Mouse (Mus musculus) naive thymus-derived CD4-positive, alpha-beta T cell, adult 2 months (primary cell): ENCODE results near the gene 2010111I01Rik.
"Not testable (repeated sequence)": the region's sequence is repeated elsewhere in the genome, so short reads cannot be mapped to it uniquely, and the experiment has no call there.

Source experiments
- DNase-seq: peaks from one replicate; pipeline ENCODE4 v3.0.0-alpha.2; 2011; ENCODE audit warnings: low read depth

The 2010111I01Rik gene

DNA sequence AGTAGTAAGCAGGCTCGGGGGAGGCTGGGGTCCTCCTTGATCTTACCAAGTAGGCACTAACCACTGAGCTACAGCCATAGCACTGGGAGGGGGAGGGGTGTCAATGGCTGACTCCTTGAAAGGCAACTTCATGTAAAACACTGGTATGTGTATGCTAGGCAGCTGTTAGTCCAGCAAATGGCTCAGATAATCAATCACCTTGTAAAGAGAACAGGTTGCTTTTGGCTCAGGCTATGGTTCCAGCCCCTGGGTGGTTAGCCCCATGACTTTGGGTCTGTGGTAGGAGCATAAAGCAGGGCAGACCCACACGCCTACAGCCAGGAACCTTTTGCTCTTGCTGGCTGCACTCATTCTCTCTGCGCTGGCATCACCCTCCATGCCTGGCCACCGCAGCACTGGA, 325.4 kb downstream of the 2010111I01Rik start:
- DNase-seq, result no peak

DNA sequence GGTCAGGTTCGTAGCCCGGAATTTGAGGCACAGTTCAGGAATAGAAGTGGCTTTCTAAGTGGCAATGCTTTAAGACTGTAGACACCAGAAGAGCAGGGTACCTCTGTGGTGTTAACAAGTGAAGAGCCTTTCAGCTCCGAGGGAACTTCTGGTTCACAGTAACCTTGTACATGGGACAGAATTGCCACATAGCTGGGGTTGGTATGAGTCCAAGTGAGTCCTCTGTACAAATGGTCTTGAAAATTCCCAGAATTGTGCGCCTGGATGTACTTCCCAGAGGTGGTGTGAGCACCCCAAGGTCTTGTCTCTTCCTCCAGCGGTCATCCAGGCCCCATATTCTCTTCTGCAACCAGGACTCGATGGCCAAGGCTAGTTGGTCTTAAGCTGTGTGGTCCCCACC, 326.3 kb downstream of the 2010111I01Rik start:
- DNase-seq, result no peak

GRCm38 (mm10) chr13:63293647-63294046, 329.0 kb downstream of the 2010111I01Rik start:
- DNase-seq, result no peak

DNA sequence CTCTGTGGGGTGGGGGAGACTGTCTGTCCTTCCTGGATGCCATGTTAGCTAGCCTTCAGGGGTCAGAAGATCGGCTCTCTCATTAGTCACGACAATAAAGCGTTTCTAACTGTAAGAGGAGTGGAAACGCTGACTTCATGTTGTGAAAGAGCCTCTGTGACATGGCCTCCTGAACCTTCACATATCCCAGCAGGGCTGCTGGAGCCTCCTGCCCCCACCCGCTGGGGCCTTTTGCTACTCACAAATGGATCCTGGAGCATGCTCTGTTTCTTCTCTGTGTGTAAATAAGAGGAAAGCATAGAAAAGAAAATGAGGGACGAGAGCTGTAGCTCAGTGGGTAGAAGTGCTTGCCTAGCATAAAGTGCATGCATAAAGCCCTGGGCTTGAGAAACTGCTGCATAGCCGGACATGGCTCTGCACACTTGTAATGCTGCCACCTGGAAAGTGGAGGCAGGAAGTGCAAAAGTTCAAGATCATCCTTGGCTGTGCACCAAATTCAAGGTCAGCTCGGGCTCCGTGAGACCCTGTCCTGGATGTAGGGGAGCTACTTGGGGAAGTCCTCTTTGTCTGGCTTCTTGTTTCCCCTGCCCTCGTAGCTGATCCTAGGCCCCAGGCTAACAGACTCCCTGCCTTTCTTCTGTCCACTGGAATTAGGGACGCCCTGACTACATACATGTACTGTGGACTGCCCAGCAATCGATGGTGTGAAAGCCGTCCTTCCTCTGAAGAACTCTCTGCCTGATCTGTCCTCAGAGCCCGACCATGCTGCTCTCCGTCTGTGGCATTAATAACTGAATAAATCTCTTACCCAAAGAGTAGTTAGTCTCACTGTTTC, 329.9 kb downstream of the 2010111I01Rik start:
- DNase-seq, result no peak

GRCm38 (mm10) chr13:63296300-63296699, 331.6 kb downstream of the 2010111I01Rik start:
- DNase-seq, result no peak

GRCm38 (mm10) chr13:63297003-63297402, 332.3 kb downstream of the 2010111I01Rik start:
- no peak for DNase-seq

DNA sequence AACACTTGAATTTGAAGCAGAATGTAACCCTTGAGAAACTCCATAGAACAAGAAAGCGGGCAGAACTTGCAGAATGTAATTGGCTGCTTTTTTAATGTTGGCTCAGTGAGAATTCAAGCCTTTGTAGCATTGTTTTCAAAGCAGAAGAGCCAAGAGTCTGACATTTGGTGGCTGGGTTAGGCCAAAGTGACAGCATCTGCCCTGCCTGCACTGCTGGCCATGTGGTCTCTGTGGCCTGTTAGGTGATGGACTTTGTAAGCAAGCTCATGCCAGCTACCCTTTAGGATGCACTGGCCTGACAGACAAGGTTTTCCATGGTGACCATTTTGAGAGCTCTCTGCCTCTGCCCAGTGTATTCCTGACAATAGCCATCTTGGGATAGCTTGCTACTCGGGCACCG, 333.2 kb downstream of the 2010111I01Rik start:
- no peak for DNase-seq

GRCm38 (mm10) chr13:63298931-63299330, 334.2 kb downstream of the 2010111I01Rik start:
- no peak for DNase-seq

DNA sequence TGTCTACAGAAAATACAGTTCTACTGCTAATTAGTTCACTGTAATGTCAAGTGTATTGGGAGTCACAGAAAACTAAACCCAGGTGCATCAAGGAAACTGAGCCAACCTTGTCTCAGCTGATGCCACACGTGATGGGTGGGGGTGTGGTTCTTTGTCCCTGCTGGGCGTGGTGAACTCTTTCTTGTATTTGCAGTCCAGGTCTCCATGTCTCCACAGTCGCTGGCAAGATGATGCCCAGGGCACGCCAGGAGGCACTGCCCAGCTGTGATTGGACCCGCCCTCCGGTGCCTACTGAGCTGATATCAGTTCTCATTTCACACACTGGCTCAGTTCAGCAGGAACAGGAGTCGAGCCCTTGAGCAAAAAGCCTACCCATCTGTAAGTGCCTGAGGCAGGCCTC, 336.2 kb downstream of the 2010111I01Rik start:
- no peak for DNase-seq

GRCm38 (mm10) chr13:63301764-63302209, 337.1 kb downstream of the 2010111I01Rik start:
- no peak for DNase-seq

DNA sequence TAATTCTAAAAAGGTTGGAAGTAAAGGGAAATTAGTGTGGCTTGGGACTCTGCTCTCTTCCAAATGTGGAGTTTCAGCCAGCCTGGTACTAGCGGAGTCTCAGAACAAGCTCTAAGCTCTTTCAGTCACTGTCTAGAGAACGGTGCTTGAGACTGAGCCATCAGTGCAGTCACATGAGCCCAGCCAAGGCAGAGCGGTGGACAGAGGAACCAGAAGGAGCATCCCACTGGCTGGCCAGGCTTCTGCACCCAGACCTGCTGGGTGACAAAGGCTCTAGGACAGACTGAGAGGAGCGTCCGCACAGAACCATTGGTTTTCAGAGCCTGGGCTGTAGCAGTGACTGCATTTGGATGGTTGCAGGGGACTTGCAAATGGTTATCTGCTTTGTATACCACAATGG, 337.7 kb downstream of the 2010111I01Rik start:
- DNase-seq, result no peak

GRCm38 (mm10) chr13:63304124-63304792, 339.6 kb downstream of the 2010111I01Rik start:
- DNase-seq, result no peak

DNA sequence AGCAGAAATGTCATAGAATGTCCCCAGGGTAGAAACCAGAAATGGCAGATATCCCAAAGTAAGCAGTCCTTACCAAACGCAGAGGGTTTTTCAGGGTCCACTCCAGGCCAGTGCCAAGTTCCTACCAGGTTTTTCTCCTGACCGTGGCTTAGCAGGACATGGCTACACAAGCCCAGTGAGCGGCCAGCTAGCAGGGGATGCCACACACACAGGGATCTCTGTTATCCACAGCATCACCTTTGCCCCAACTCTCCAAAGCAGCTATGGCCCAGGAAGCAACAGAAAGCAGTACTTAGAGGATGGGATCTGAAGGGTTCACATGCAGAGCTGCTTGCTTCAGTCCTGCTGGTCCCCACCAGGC, 340.1 kb downstream of the 2010111I01Rik start:
- no peak for DNase-seq

DNA sequence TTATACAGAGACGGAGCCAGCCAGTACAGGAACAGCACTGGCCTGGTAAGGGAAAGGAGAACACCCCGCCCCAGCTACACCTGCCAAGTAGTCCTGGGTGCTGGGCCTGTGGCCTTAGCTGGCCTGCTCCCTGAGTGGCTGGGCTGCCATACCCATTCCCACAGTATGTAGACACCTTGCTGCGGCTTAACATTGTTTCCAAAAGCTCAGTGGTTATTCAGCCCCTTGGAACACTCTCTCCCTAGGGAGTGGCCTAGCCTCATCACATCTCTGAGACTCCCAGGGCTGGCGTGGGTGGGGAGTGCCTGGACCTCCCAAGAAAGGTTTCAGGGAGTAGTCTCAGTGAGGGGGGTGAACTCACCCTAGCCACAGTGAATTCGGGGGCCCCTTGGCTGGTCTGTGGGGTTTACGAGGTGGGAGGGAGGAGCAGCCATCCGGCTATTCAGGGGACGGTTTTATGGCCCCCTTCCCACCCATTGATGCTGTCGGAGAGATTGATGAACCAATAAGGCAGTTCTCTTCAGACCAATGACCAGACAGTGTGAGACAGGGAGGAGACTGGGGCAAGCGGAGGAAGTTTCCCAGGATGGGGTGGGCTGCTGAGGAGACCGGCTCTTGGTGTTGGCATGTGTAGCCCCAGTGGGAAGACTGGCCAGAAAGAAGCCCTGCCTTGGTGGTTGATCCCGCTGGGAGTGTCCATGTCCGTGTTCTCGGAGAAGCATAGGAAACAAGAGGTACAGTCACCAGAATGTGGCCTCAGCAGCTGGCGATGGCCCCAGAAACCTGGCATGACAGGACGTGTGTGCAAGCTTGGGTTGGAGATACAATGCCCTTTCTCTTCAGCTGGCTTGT, 340.7 kb downstream of the 2010111I01Rik start:
- DNase-seq, result no peak

GRCm38 (mm10) chr13:63306768-63307167, 342.1 kb downstream of the 2010111I01Rik start:
- no peak for DNase-seq

GRCm38 (mm10) chr13:63309563-63309962, 344.9 kb downstream of the 2010111I01Rik start:
- no peak for DNase-seq

- DNase-seq, result no peak
These were observed 346.5 kb downstream of the 2010111I01Rik start for GRCm38 (mm10) chr13:63311156-63311555.

DNA sequence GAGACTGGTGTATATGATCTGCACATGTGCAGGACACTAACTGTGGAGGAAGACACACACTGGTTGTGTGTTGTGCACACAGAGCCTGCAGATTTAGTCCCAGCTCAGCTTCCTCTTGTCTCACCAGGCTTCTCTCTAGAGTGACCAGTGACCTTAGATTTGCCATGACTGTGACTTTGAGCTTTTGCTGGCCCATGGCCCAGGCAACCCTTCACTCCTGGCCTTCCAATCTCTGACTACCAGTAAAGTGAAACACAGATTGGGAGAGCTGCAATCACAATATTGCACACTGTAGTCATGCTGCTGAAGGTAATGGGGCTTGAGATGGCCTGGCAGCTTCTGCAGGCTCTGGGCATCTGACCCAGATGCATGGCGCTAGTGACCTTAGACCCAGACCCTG, 348.6 kb downstream of the 2010111I01Rik start:
- DNase-seq, result no peak

DNA sequence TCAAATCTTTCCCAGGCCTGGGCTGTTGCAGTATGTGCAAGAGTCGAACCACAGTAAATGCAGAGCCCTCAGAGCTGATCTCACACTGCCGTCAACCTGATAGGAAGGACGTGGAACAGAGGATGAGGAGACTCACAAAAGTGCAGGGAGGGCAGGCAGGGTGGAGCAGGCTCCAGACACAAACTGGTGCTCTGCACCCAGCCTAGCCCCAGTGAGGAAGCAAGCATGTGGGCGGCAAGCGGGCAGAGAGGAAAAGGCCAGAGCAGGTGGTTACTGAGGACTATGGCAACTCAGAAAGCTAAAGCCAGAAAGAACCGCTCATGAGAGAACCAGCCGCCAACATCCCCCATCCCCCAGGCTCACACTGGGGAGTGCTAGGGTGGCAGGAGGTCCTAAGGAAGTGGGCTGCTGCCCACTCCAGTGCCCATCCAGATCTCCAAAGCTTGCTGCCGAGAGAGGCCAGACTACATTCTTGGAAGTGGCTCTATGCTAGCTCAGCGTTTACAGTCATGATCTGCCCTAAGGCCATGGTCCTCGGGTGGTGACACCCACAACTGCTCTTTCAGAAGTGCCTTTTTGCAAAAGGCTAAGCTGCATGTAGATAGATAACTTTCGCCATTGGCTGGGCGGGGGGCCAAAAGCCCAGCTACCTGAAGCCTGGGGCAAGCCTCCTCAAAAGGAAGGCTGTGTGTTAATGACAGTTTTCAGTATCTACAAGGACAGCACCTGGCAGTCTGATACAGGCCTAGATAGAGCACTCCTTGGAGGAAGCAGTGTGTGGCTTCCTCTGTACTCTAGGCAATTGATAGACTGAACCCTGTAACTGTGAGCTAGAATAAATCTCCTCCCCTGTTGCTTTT, 349.3 kb downstream of the 2010111I01Rik start:
- DNase-seq, result no peak

DNA sequence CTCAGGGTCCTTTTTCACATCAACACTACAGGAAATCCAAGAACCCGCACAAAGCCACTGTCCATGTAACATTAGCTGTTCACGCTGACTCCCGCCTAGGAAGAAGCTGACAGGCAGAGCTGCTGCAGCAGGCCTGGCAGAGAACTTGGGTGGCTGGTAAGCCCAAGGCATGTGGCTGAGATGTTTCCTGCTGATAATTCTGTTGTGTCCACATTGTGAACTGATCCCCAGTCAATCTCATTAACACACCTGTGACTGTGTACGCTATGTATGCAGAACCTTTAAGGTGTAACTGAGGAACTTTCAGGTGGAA, 349.9 kb downstream of the 2010111I01Rik start:
- DNase-seq, result no peak

DNA sequence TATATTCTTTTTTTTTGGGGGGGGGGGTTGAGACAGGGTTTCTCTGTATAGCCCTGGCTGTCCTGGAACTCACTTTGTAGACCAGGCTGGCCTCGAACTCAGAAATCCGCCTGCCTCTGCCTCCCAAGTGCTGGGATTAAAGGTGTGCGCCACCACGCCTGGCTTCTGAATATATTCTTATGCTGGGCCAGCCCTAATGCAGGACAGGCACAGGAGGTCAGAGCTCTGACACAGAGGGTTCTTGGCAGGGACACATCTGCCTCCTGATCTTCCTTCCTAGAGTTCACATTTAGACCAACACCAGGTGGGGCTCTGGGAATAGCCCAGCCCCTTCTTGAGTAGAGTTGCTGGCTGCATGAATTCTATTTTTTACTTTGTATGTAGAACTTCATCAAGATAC, 350.4 kb downstream of the 2010111I01Rik start:
- DNase-seq, result not testable (repeated sequence)

GRCm38 (mm10) chr13:63315777-63316176, 351.1 kb downstream of the 2010111I01Rik start:
- no peak for DNase-seq
